Mouse (Mus musculus): ENCODE results near the gene Suv39h2.

Gene Suv39h2

GRCm38 (mm10) chr2:3474861-3475283 is at the start of gene Suv39h2:
Gene Suv39h2, minus strand, starts transcription at chr2:3475031.
- peak; percentile 98 for DNase-seq (ENCODE audit: low spot score)

GRCm38 (mm10) chr2:3522558-3522957 is 47.7 kb upstream of the Suv39h2 start:
- DNase-seq (ENCODE audit: low spot score) = no peak

GRCm38 (mm10) chr2:3512552-3513454 is 38.0 kb upstream of the Suv39h2 start, which contains the start of the genes Gm45902, Hspa14 and Cdnf:
Gene Gm45902, minus strand, starts transcription at chr2:3512790.
Gene Hspa14, minus strand, starts transcription at chr2:3512814.
Gene Cdnf, plus strand, starts transcription at chr2:3513030.
- peak; percentile 99 for DNase-seq (ENCODE audit: low spot score)

GRCm38 (mm10) chr2:3512076-3512475 is 37.2 kb upstream of the Suv39h2 start:
- DNase-seq (ENCODE audit: low spot score) = peak; percentile 83

- no peak for DNase-seq (ENCODE audit: low spot score)
These were observed 26.1 kb upstream of the Suv39h2 start for GRCm38 (mm10) chr2:3500886-3501285.

- DNase-seq (ENCODE audit: low spot score) = no peak
These were observed 24.7 kb upstream of the Suv39h2 start for GRCm38 (mm10) chr2:3499543-3499942.

GRCm38 (mm10) chr2:3493833-3494409 is 19.1 kb upstream of the Suv39h2 start:
- DNase-seq (ENCODE audit: low spot score) = no peak

GRCm38 (mm10) chr2:3489816-3490215 is 15.0 kb upstream of the Suv39h2 start:
- DNase-seq (ENCODE audit: low spot score) = no peak

- no peak for DNase-seq (ENCODE audit: low spot score)
These were observed 5.4 kb upstream of the Suv39h2 start for GRCm38 (mm10) chr2:3480239-3480638.

- DNase-seq (ENCODE audit: low spot score) = peak; percentile 1
These were observed 968 bp upstream of the Suv39h2 start for GRCm38 (mm10) chr2:3475746-3476251.

GRCm38 (mm10) chr2:3474361-3474805 is 448 bp downstream of the Suv39h2 start:
- DNase-seq (ENCODE audit: low spot score) = peak; percentile 80

- DNase-seq (ENCODE audit: low spot score) = no peak
These were observed 940 bp downstream of the Suv39h2 start for GRCm38 (mm10) chr2:3473891-3474290.

- no peak for DNase-seq (ENCODE audit: low spot score)
These were observed 18.2 kb downstream of the Suv39h2 start for GRCm38 (mm10) chr2:3456590-3456989.

GRCm38 (mm10) chr2:3453096-3453495 is 21.7 kb downstream of the Suv39h2 start:
- DNase-seq (ENCODE audit: low spot score) = no peak

GRCm38 (mm10) chr2:3449431-3449830 is 25.4 kb downstream of the Suv39h2 start:
- DNase-seq (ENCODE audit: low spot score) = no peak

- DNase-seq (ENCODE audit: low spot score) = no peak
These were observed 28.8 kb downstream of the Suv39h2 start for GRCm38 (mm10) chr2:3445984-3446383.

- no peak for DNase-seq (ENCODE audit: low spot score)
These were observed 30.6 kb downstream of the Suv39h2 start for GRCm38 (mm10) chr2:3444206-3444605.

GRCm38 (mm10) chr2:3437956-3438355 is 36.9 kb downstream of the Suv39h2 start:
- DNase-seq (ENCODE audit: low spot score) = no peak

GRCm38 (mm10) chr2:3435369-3436061 is 39.3 kb downstream of the Suv39h2 start:
- DNase-seq (ENCODE audit: low spot score) = no peak

GRCm38 (mm10) chr2:3430956-3431355 is 43.9 kb downstream of the Suv39h2 start:
- DNase-seq (ENCODE audit: low spot score) = no peak

- no peak for DNase-seq (ENCODE audit: low spot score)
These were observed 50.3 kb downstream of the Suv39h2 start for GRCm38 (mm10) chr2:3424579-3424910.

- DNase-seq (ENCODE audit: low spot score) = peak; percentile 96
These were observed 50.8 kb downstream of the Suv39h2 start, which contains the start of gene Dclre1c for GRCm38 (mm10) chr2:3423841-3424578. Gene Dclre1c, plus strand, starts transcription at chr2:3424131.
